Mouse (Mus musculus): ENCODE data around the gene Chrdl1.

DNA sequence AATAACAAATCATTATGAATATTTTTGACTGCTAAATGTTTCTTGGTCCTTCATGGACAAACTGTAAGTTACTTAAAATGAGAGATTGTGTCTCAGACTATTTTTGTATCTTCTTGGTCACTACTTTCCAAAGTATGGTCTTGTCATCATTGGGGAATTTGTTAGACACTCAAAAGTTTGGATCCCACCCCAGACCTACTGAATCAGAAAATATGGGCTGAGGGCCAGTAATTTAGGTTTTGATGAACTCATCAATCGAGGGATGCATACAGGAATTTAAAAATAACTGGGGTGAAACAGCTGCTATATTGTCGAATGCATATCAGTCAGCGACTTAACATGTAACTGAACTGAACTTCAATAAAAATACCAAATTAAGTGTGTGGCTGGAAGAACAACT is 80.9 kb downstream of the Chrdl1 start:
- TF ChIP-seq CTCF (IDR thresholded peaks at IDR 0.05; ENCODE audit: extremely low read depth, insufficient read length, insufficient replicate concordance, low read depth, low read length) (no peak), POLR2A (IDR thresholded peaks at IDR 0.05; ENCODE audit: low read depth, low read length) (no peak)

Data from small intestine, adult 2 months (tissue).